Mouse (Mus musculus): ENCODE data around the gene Bcl2l13.

DNA sequence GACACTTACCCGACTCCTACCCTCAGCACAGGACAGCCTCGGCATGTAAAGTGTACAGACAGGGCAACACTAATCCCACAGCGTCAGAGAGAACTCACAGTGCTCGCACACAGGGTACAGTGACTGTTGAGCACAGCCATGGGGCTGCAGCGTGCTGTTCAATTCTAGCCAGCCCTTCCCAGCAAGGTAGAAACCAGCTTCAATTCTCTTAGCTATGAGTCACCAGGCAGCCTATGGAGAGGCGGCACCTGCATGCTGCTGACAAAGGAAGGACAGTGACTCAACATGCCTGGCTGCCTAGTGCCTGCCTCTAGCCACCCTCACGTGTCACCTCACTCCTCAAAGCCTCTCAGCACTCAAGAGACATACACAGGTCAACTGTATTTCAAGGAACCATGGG lies 38.0 kb upstream of the Bcl2l13 start:
- TF ChIP-seq POLR2A (IDR thresholded peaks at IDR 0.05; ENCODE audit: low read depth, low read length) = no peak
- no peak for TF ChIP-seq RCOR1 (conservative IDR thresholded peaks at IDR 0.05; ENCODE audit: low read depth, low read length)
- no peak for TF ChIP-seq CTCF (conservative IDR thresholded peaks at IDR 0.05 in 1 of 2, IDR thresholded peaks at IDR 0.05 in 1 of 2; ENCODE audit: low read depth in 2 of 2, low read length in 2 of 2)
- TF ChIP-seq USF2 (conservative IDR thresholded peaks at IDR 0.05; ENCODE audit: low read depth, low read length) = no peak
- TF ChIP-seq ZC3H11A (IDR thresholded peaks at IDR 0.05; ENCODE audit: low read depth, low read length) = no peak
- TF ChIP-seq HCFC1 (IDR thresholded peaks at IDR 0.05; ENCODE audit: low read depth, low read length) = no peak
- no peak for TF ChIP-seq MXI1 (IDR thresholded peaks at IDR 0.05; ENCODE audit: low read depth, low read length)
- TF ChIP-seq UBTF (IDR thresholded peaks at IDR 0.05; ENCODE audit: low read depth, low read length) = no peak
- TF ChIP-seq CHD2 (IDR thresholded peaks at IDR 0.05; ENCODE audit: low read length) = no peak
- no peak for TF ChIP-seq MAX (IDR thresholded peaks at IDR 0.05; ENCODE audit: low read length)
- no peak for TF ChIP-seq ELF1 (IDR thresholded peaks at IDR 0.05; ENCODE audit: low read depth, low read length)
- no peak for TF ChIP-seq E2F4 (IDR thresholded peaks at IDR 0.05; ENCODE audit: insufficient replicate concordance, low read depth, low read length)
- TF ChIP-seq NRF1 (IDR thresholded peaks at IDR 0.05; ENCODE audit: low read depth, low read length) = no peak
